Mouse (Mus musculus): ENCODE measurements at regions not wholly inside any gene's neighbourhood (a gene's known extent, or its start where the extent isn't known, plus 50 kb on each side); places are given as distances from the start of the nearest gene placed in this dataset.
"Not testable (repeated sequence)": the region's sequence is repeated elsewhere in the genome, so short reads cannot be mapped to it uniquely, and the experiment has no call there.

GRCm38 (mm10) chr10:112629752-112630151, 299.0 kb downstream of the Atxn7l3b start:
- TF ChIP-seq POLR2A (IDR thresholded peaks at IDR 0.05; ENCODE audit: borderline replicate concordance, extremely low read depth, insufficient read depth, insufficient read length, poor library complexity, severe bottlenecking) = no peak
- TF ChIP-seq CTCF (IDR thresholded peaks at IDR 0.05; ENCODE audit: borderline replicate concordance, extremely low read depth, insufficient read depth, insufficient read length) = no peak
- DNase-seq (ENCODE audit: low read depth) = no peak

- peak; percentile 48 for DNase-seq (ENCODE audit: low read depth)
- TF ChIP-seq CTCF (IDR thresholded peaks at IDR 0.05; ENCODE audit: borderline replicate concordance, extremely low read depth, insufficient read depth, insufficient read length) (no peak), POLR2A (IDR thresholded peaks at IDR 0.05; ENCODE audit: borderline replicate concordance, extremely low read depth, insufficient read depth, insufficient read length, poor library complexity, severe bottlenecking) (no peak)
Observed at GRCm38 (mm10) chr10:112635199-112635598, 293.6 kb downstream of the Atxn7l3b start.

- TF ChIP-seq CTCF (IDR thresholded peaks at IDR 0.05; ENCODE audit: borderline replicate concordance, extremely low read depth, insufficient read depth, insufficient read length) = no peak
- no peak for TF ChIP-seq POLR2A (IDR thresholded peaks at IDR 0.05; ENCODE audit: borderline replicate concordance, extremely low read depth, insufficient read depth, insufficient read length, poor library complexity, severe bottlenecking)
- DNase-seq (ENCODE audit: low read depth) = no peak
Observed at GRCm38 (mm10) chr10:112636574-112636973, 292.2 kb downstream of the Atxn7l3b start.

GRCm38 (mm10) chr10:112640551-112640950, 288.2 kb downstream of the Atxn7l3b start:
- not testable (repeated sequence) for DNase-seq (ENCODE audit: low read depth)

GRCm38 (mm10) chr10:112648986-112649385, 279.8 kb downstream of the Atxn7l3b start:
- no peak for DNase-seq (ENCODE audit: low read depth)
- TF ChIP-seq POLR2A (IDR thresholded peaks at IDR 0.05; ENCODE audit: borderline replicate concordance, extremely low read depth, insufficient read depth, insufficient read length, poor library complexity, severe bottlenecking) = no peak
- TF ChIP-seq CTCF (IDR thresholded peaks at IDR 0.05; ENCODE audit: borderline replicate concordance, extremely low read depth, insufficient read depth, insufficient read length) = no peak
